Mouse (Mus musculus) myocyte (in vitro differentiated cells): ENCODE results near the gene Sdk1.

ENCODE experiments used
- E2F4 ChIP-seq: IDR thresholded peaks from one replicate; pipeline ENCODE4 v1.6.1; 2011; ENCODE audit warnings: mild to moderate bottlenecking, control low read depth, moderate library complexity; ENCODE audit not compliant: insufficient read depth
- POLR2A ChIP-seq: IDR thresholded peaks from one replicate; pipeline ENCODE4 v1.6.1; 2011; ENCODE audit warnings: low read depth, mild to moderate bottlenecking, control low read depth, moderate library complexity; ENCODE audit not compliant: insufficient read length
- POLR2AphosphoS2 ChIP-seq: IDR thresholded peaks from one replicate; pipeline ENCODE4 v1.6.1; 2011; ENCODE audit warnings: low read depth, control low read depth; ENCODE audit not compliant: insufficient read length
- SRF ChIP-seq: IDR thresholded peaks from one replicate; pipeline ENCODE4 v1.6.1; 2011; ENCODE audit warnings: low read depth; ENCODE audit not compliant: control insufficient read depth, insufficient read length

- no peak for TF ChIP-seq POLR2A
- no peak for TF ChIP-seq SRF
- no peak for TF ChIP-seq POLR2AphosphoS2
- TF ChIP-seq E2F4 = no peak
Observed at GRCm38 (mm10) chr5:142242597-142242996, 1001.3 kb downstream of the Sdk1 start.
